Mouse (Mus musculus): ENCODE data around the gene Btg2. TPM values are rescaled to one million over a fixed set of nuclear protein-coding genes. Genes with fewer than 3 reads are reported as not detected.

Gene Btg2
- polyA plus RNA-seq, 1 experiment from 2014 or later = 77.2 TPM

GRCm38 (mm10) chr1:134073061-134073564 is 5.8 kb downstream of the Btg2 start:
- no peak; the same call in 1 of the 2 replicates for ATAC-seq (ENCODE audit: insufficient read depth)
- no peak overlapping the region for H3K4me2 ChIP-seq
- peaks cover 40% of the 10 kb centered on the region for H3K4me1 ChIP-seq (ENCODE audit: insufficient read depth)

GRCm38 (mm10) chr1:134071411-134072018 is 7.4 kb downstream of the Btg2 start:
- 26% methylated on average over 10 of the region's 10 CpGs for WGBS
- peak; percentile 65 for DNase-seq
- peak overlapping the region; percentile 42; the same call in 1 of the 2 replicates for H3K4me2 ChIP-seq

More at GRCm38 (mm10) chr1:134073061-134073564, 5.8 kb downstream of the Btg2 start:
- H3K27me3 ChIP-seq (ENCODE audit: insufficient read depth, low read length) = no peaks in the 10 kb centered on the region
- peaks cover 33% of the 10 kb centered on the region for H3K36me3 ChIP-seq (ENCODE audit: insufficient read depth)
- 79% methylated on average over 6 of the region's 6 CpGs for WGBS
- peak overlapping the region; percentile 15; the same call in 1 of the 2 replicates for H3K27ac ChIP-seq (ENCODE audit: low read depth)
- no peak overlapping the region for H3K9ac ChIP-seq
- no peak for TF ChIP-seq CTCF (IDR thresholded peaks at IDR 0.05; ENCODE audit: low read depth)
- no peak for DNase-seq
- no peaks in the 10 kb centered on the region for H3K9me3 ChIP-seq (ENCODE audit: low read depth, low read length)
- H3K4me3 ChIP-seq (ENCODE audit: low read depth, low read length) = no peak overlapping the region

GRCm38 (mm10) chr1:134070099-134070669 is 8.7 kb downstream of the Btg2 start:
- ATAC-seq (ENCODE audit: insufficient read depth) (peak; percentile 45; the same call in 1 of the 2 replicates), DNase-seq (peak; percentile 60)
- Histone ChIP-seq H3K36me3 (ENCODE audit: insufficient read depth) (peaks cover 9% of the 10 kb centered on the region), H3K27ac (ENCODE audit: low read depth) (peak overlapping the region; percentile 96), H3K9me3 (ENCODE audit: low read depth, low read length) (no peaks in the 10 kb centered on the region), H3K4me3 (ENCODE audit: low read depth, low read length) (no peak overlapping the region), H3K4me2 (peak overlapping the region; percentile 42), H3K9ac (peak overlapping the region; percentile 18; the same call in 1 of the 2 replicates), H3K27me3 (ENCODE audit: insufficient read depth, low read length) (no peaks in the 10 kb centered on the region), H3K4me1 (ENCODE audit: insufficient read depth) (peaks cover 59% of the 10 kb centered on the region)
- 45% methylated on average over 8 of the region's 8 CpGs for WGBS
- no peak for TF ChIP-seq CTCF (IDR thresholded peaks at IDR 0.05; ENCODE audit: low read depth)

More at GRCm38 (mm10) chr1:134071411-134072018, 7.4 kb downstream of the Btg2 start:
- Histone ChIP-seq H3K9me3 (ENCODE audit: low read depth, low read length) (no peaks in the 10 kb centered on the region), H3K4me1 (ENCODE audit: insufficient read depth) (peaks cover 51% of the 10 kb centered on the region), H3K36me3 (ENCODE audit: insufficient read depth) (peaks cover 21% of the 10 kb centered on the region), H3K27me3 (ENCODE audit: insufficient read depth, low read length) (no peaks in the 10 kb centered on the region), H3K4me3 (ENCODE audit: low read depth, low read length) (no peak overlapping the region), H3K27ac (ENCODE audit: low read depth) (peak overlapping the region; percentile 96), H3K9ac (0 out of 2 replicates have a peak overlapping the region, but pooled peaks have one; percentile 21)
- ATAC-seq (ENCODE audit: insufficient read depth) = peak; percentile 45
- TF ChIP-seq CTCF (IDR thresholded peaks at IDR 0.05; ENCODE audit: low read depth) = no peak

- Histone ChIP-seq H3K36me3 (ENCODE audit: insufficient read depth) (no peaks in the 10 kb centered on the region), H3K4me1 (ENCODE audit: insufficient read depth) (peaks cover 78% of the 10 kb centered on the region), H3K9ac (no peak overlapping the region), H3K4me3 (ENCODE audit: low read depth, low read length) (no peak overlapping the region), H3K27me3 (ENCODE audit: insufficient read depth, low read length) (no peaks in the 10 kb centered on the region), H3K9me3 (ENCODE audit: low read depth, low read length) (no peaks in the 10 kb centered on the region), H3K4me2 (0 out of 2 replicates have a peak overlapping the region, but pooled peaks have one; percentile 11), H3K27ac (ENCODE audit: low read depth) (peak overlapping the region; percentile 81)
- peak; percentile 83 for DNase-seq
- TF ChIP-seq CTCF (IDR thresholded peaks at IDR 0.05; ENCODE audit: low read depth) = no peak
- WGBS = 4% methylated on average over 8 of the region's 8 CpGs
- peak; percentile 33 for ATAC-seq (ENCODE audit: insufficient read depth)
These were observed 11.7 kb downstream of the Btg2 start for GRCm38 (mm10) chr1:134067143-134067619.

- Histone ChIP-seq H3K27ac (ENCODE audit: low read depth) (peak overlapping the region; percentile 81), H3K4me3 (ENCODE audit: low read depth, low read length) (no peak overlapping the region), H3K36me3 (ENCODE audit: insufficient read depth) (no peaks in the 10 kb centered on the region), H3K4me1 (ENCODE audit: insufficient read depth) (peaks cover 80% of the 10 kb centered on the region), H3K9me3 (ENCODE audit: low read depth, low read length) (no peaks in the 10 kb centered on the region), H3K9ac (no peak overlapping the region), H3K27me3 (ENCODE audit: insufficient read depth, low read length) (no peaks in the 10 kb centered on the region), H3K4me2 (no peak overlapping the region)
- ATAC-seq (ENCODE audit: insufficient read depth) (no peak), DNase-seq (no peak)
- no peak for TF ChIP-seq CTCF (IDR thresholded peaks at IDR 0.05; ENCODE audit: low read depth)
- WGBS = 39% methylated on average over 3 of the region's 3 CpGs
These were observed 12.4 kb downstream of the Btg2 start for GRCm38 (mm10) chr1:134066554-134066953.

GRCm38 (mm10) chr1:134065241-134065809 is 13.6 kb downstream of the Btg2 start:
- H3K9ac ChIP-seq = no peak overlapping the region
- H3K36me3 ChIP-seq (ENCODE audit: insufficient read depth) = no peaks in the 10 kb centered on the region
- H3K27ac ChIP-seq (ENCODE audit: low read depth) = peak overlapping the region; percentile 99
- no peaks in the 10 kb centered on the region for H3K27me3 ChIP-seq (ENCODE audit: insufficient read depth, low read length)
- H3K4me3 ChIP-seq (ENCODE audit: low read depth, low read length) = no peak overlapping the region
- 45% methylated on average over 4 of the region's 4 CpGs for WGBS
- no peak for TF ChIP-seq CTCF (IDR thresholded peaks at IDR 0.05; ENCODE audit: low read depth)
- no peak overlapping the region; the same call in 1 of the 2 replicates for H3K4me2 ChIP-seq
- peaks cover 78% of the 10 kb centered on the region for H3K4me1 ChIP-seq (ENCODE audit: insufficient read depth)
- ATAC-seq (ENCODE audit: insufficient read depth) = no peak
- no peaks in the 10 kb centered on the region for H3K9me3 ChIP-seq (ENCODE audit: low read depth, low read length)
- peak; percentile 40 for DNase-seq

All from lung, embryonic 14.5 days (tissue).